Mouse (Mus musculus) neural tube, embryonic 13.5 days (tissue): ENCODE results near the gene Tefm. TPM values are rescaled to one million over a fixed set of nuclear protein-coding genes. Genes with fewer than 3 reads are reported as not detected.
"Not testable (repeated sequence)": the region's sequence is repeated elsewhere in the genome, so short reads cannot be mapped to it uniquely, and the experiment has no call there.

Experiments used
- ATAC-seq: fragments of 200-750 bp; cut with Nextera tagmentation; 2 replicates; pipeline ENCODE4 v1.8.0; 2017; ENCODE audit warnings: low read depth, mild to moderate bottlenecking, moderate TSS enrichment, moderate library complexity
- H3K27ac ChIP-seq: fragments of 300-500 bp; sonication (generic); replicated peaks from 2 replicates; pipeline ENCODE4 v1.5.1; 2015; ENCODE audit warnings: moderate library complexity, mild to moderate bottlenecking, inconsistent platforms
- H3K27me3 ChIP-seq: fragments of 300-500 bp; sonication (generic); 2 replicates; pipeline ENCODE4 v1.6.1; 2015; ENCODE audit warnings: mild to moderate bottlenecking, inconsistent platforms
- H3K36me3 ChIP-seq: fragments of 300-500 bp; sonication (generic); 2 replicates; pipeline ENCODE4 v1.6.1; 2015; ENCODE audit warnings: mild to moderate bottlenecking, inconsistent platforms
- H3K4me1 ChIP-seq: fragments of 300-500 bp; sonication (generic); replicated peaks from 2 replicates; pipeline ENCODE4 v1.6.1; 2015; ENCODE audit warnings: inconsistent platforms
- H3K4me2 ChIP-seq: fragments of 300-500 bp; sonication (generic); 2 replicates; pipeline ENCODE4 v1.6.1; 2015; ENCODE audit warnings: inconsistent platforms, mild to moderate bottlenecking, moderate library complexity
- H3K4me3 ChIP-seq: fragments of 300-500 bp; sonication (generic); 2 replicates; pipeline ENCODE4 v1.5.1; 2015; ENCODE audit warnings: mild to moderate bottlenecking, inconsistent platforms
- H3K9ac ChIP-seq: fragments of 300-500 bp; sonication (generic); 2 replicates; pipeline ENCODE4 v1.6.1; 2015; ENCODE audit warnings: moderate library complexity, mild to moderate bottlenecking, inconsistent platforms
- H3K9me3 ChIP-seq: fragments of 300-500 bp; sonication (generic); 2 replicates; pipeline ENCODE4 v1.6.1; 2016; ENCODE audit warnings: inconsistent platforms
- WGBS: fragments of 180-500 bp; shearing (Covaris S2); methylation state at CpG from one replicate; pipeline ENCODE4 v1.1.7; 2015; 5-methylcytosine and 5-hydroxymethylcytosine counted together
- polyA plus RNA-seq: library from polyadenylated mRNA; unstranded; fragments of >200 nt; fragmentation: Nextera tagmentation; extraction: Ambion mirVana; gene quantifications from 2 replicates; pipeline ENCODE4 v1.2.1, GENCODE M21; 2015

Gene Tefm
- polyA plus RNA-seq, 1 experiment from 2014 or later, result 26.6 TPM

GRCm38 (mm10) chr11:80154501-80154900 is 12.5 kb upstream of the Tefm start:
- 26% methylated on average over 25 of the region's 25 CpGs for WGBS
- 0 out of 2 replicates have a peak, but pooled peaks have one; percentile 32 for ATAC-seq
- Histone ChIP-seq H3K9me3 (no peaks in the 10 kb centered on the region), H3K27me3 (peaks cover 51% of the 10 kb centered on the region), H3K9ac (peak overlapping the region; percentile 66), H3K4me2 (peak overlapping the region; percentile 70), H3K4me1 (peaks cover 9% of the 10 kb centered on the region), H3K27ac (no peak overlapping the region), H3K36me3 (no peaks in the 10 kb centered on the region), H3K4me3 (peak overlapping the region; percentile 52)

GRCm38 (mm10) chr11:80153857-80154495 is 12.0 kb upstream of the Tefm start, which contains the start of gene Adap2:
Gene Adap2 (plus strand): TSS chr11:80154105.
- no peak within 1 kb of the TSS for H3K27ac ChIP-seq
- peaks cover 9% of the 10 kb centered on the region for H3K4me1 ChIP-seq
- no peaks in the 10 kb centered on the region for H3K36me3 ChIP-seq
- H3K9me3 ChIP-seq, result no peaks in the 10 kb centered on the region
- H3K27me3 ChIP-seq, result peaks cover 51% of the 10 kb centered on the region
- peak; percentile 76 for ATAC-seq
- peak within 1 kb of the TSS; percentile 52 for H3K4me3 ChIP-seq
- 2% methylated on average over 47 of the region's 47 CpGs for WGBS
- H3K9ac ChIP-seq, result peak within 1 kb of the TSS; percentile 66
- H3K4me2 ChIP-seq, result peak within 1 kb of the TSS; percentile 70

GRCm38 (mm10) chr11:80152376-80152775 is 10.4 kb upstream of the Tefm start:
- no peak overlapping the region for H3K4me3 ChIP-seq
- no peak overlapping the region for H3K4me2 ChIP-seq
- 80% methylated on average over 8 of the region's 8 CpGs for WGBS
- peaks cover 9% of the 10 kb centered on the region for H3K4me1 ChIP-seq
- H3K36me3 ChIP-seq, result no peaks in the 10 kb centered on the region
- no peak overlapping the region for H3K27ac ChIP-seq
- H3K27me3 ChIP-seq, result peaks cover 51% of the 10 kb centered on the region
- H3K9ac ChIP-seq, result no peak overlapping the region
- H3K9me3 ChIP-seq, result no peaks in the 10 kb centered on the region
- ATAC-seq, result no peak

DNA sequence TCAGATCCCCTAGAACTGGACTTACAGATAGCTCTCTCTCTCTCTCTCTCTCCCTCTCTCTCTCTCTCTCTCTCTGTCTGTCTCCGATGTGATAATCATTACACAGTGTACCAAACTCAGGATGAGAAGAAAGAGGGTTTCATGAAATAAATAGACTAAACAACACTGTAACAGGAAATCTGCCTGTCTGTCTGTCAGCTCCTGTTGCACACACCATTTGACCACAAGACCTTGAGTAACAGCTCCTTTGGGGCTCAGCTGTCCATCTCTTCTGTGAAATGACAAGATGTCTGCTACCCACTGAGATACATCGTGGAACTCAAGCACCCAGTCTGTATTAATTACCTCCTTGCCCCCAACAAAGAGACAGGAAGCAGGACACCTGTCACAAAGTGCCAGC is 9.6 kb upstream of the Tefm start:
- peaks cover 51% of the 10 kb centered on the region for H3K27me3 ChIP-seq
- 75% methylated on average over 2 of the region's 2 CpGs for WGBS

GRCm38 (mm10) chr11:80150566-80150965 is 8.6 kb upstream of the Tefm start:
- no peak for ATAC-seq
- Histone ChIP-seq H3K4me1 (peaks cover 9% of the 10 kb centered on the region), H3K9ac (no peak overlapping the region), H3K36me3 (no peaks in the 10 kb centered on the region), H3K4me3 (no peak overlapping the region), H3K4me2 (no peak overlapping the region), H3K9me3 (no peaks in the 10 kb centered on the region), H3K27me3 (peaks cover 42% of the 10 kb centered on the region), H3K27ac (no peak overlapping the region)
- WGBS, result 79% methylated on average over 5 of the region's 5 CpGs

More for the DNA sequence above, 9.6 kb upstream of the Tefm start:
- Histone ChIP-seq H3K36me3 (no peaks in the 10 kb centered on the region), H3K4me3 (no peak overlapping the region), H3K9me3 (no peaks in the 10 kb centered on the region), H3K4me1 (peaks cover 9% of the 10 kb centered on the region), H3K27ac (no peak overlapping the region), H3K9ac (no peak overlapping the region), H3K4me2 (no peak overlapping the region)
- ATAC-seq, result no peak

GRCm38 (mm10) chr11:80149412-80150023 is 7.5 kb upstream of the Tefm start:
- no peak overlapping the region for H3K27ac ChIP-seq
- no peak overlapping the region for H3K4me3 ChIP-seq
- H3K4me1 ChIP-seq, result peaks cover 9% of the 10 kb centered on the region
- WGBS, result 86% methylated on average over 8 of the region's 8 CpGs
- no peak overlapping the region for H3K4me2 ChIP-seq
- H3K36me3 ChIP-seq, result no peaks in the 10 kb centered on the region
- no peak overlapping the region for H3K9ac ChIP-seq
- peaks cover 31% of the 10 kb centered on the region for H3K27me3 ChIP-seq
- no peaks in the 10 kb centered on the region for H3K9me3 ChIP-seq
- no peak for ATAC-seq

- not testable (repeated sequence) for H3K4me3 ChIP-seq, H3K4me2 ChIP-seq, H3K36me3 ChIP-seq, H3K9me3 ChIP-seq, H3K9ac ChIP-seq, H3K27ac ChIP-seq, H3K4me1 ChIP-seq, ATAC-seq
- H3K27me3 ChIP-seq, result peaks cover 26% of the 10 kb centered on the region
- 73% methylated on average over 2 of the region's 4 CpGs for WGBS
These were observed 7.0 kb upstream of the Tefm start for GRCm38 (mm10) chr11:80148974-80149373.

DNA sequence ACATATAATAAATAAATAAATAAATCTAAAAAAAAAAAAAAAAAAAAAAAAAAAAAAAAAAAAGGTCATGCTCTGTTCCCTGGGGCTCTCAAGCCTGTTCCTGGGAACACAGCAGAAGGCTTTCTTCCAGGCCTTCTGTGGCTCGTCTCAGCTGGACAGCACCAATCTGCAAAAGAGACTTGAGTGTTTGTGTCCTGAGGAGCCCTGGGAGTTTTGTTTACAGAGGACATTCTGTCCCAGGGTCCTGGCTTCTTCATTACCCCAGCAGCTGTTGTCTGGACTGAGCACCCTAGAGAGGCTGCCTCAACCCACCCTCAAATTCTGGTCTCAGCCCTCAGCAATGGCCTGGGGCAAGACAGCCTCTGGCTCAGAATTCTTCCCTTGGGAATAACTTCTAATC is 6.3 kb upstream of the Tefm start:
- H3K9ac ChIP-seq, result no peak overlapping the region
- no peaks in the 10 kb centered on the region for H3K4me1 ChIP-seq
- H3K9me3 ChIP-seq, result no peaks in the 10 kb centered on the region
- H3K4me3 ChIP-seq, result no peak overlapping the region
- ATAC-seq, result no peak
- H3K36me3 ChIP-seq, result no peaks in the 10 kb centered on the region
- WGBS, result 58% methylated on average over 1 of the region's 1 CpGs
- H3K4me2 ChIP-seq, result no peak overlapping the region
- H3K27me3 ChIP-seq, result peaks cover 19% of the 10 kb centered on the region
- no peak overlapping the region for H3K27ac ChIP-seq

- Histone ChIP-seq H3K4me3 (no peak overlapping the region), H3K9ac (no peak overlapping the region), H3K4me1 (peaks cover 5% of the 10 kb centered on the region), H3K36me3 (no peaks in the 10 kb centered on the region), H3K4me2 (no peak overlapping the region), H3K27me3 (peaks cover 14% of the 10 kb centered on the region), H3K9me3 (no peaks in the 10 kb centered on the region), H3K27ac (no peak overlapping the region)
- 66% methylated on average over 6 of the region's 6 CpGs for WGBS
- ATAC-seq, result no peak
These were observed 5.8 kb upstream of the Tefm start for GRCm38 (mm10) chr11:80147748-80148147.

GRCm38 (mm10) chr11:80145787-80146275 is 3.9 kb upstream of the Tefm start:
- Histone ChIP-seq H3K36me3 (no peaks in the 10 kb centered on the region), H3K27me3 (no peaks in the 10 kb centered on the region), H3K4me1 (peaks cover 14% of the 10 kb centered on the region), H3K4me3 (no peak overlapping the region), H3K27ac (no peak overlapping the region), H3K9ac (no peak overlapping the region), H3K9me3 (no peaks in the 10 kb centered on the region), H3K4me2 (no peak overlapping the region)
- 61% methylated on average over 10 of the region's 10 CpGs for WGBS
- ATAC-seq, result no peak

DNA sequence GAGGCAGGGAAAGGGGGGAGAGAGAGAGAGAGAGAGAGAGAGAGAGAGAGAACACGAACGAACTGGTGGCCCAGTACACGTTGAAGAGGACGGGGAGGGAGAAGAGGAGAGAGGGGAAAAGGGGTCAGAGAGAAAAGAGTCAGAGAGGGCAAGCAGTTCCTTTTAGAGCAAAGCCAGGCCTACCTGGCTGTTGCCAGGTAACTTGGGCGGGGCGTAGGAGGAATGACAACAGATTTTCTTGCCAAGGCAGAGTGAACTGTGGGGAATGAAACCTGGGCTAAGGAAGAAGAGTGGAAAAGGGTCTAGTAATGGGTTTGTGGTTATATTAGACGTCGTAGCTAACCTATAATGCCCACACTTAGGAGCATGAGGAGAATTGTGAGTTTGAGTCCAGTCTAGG is 897 bp upstream of the Tefm start:
- H3K27ac ChIP-seq, result no peak overlapping the region
- peak overlapping the region; percentile 87 for H3K4me3 ChIP-seq
- no peak for ATAC-seq
- 48% methylated on average over 8 of the region's 8 CpGs for WGBS
- H3K9ac ChIP-seq, result peak overlapping the region; percentile 89
- no peaks in the 10 kb centered on the region for H3K27me3 ChIP-seq
- H3K9me3 ChIP-seq, result no peaks in the 10 kb centered on the region
- H3K4me1 ChIP-seq, result peaks cover 26% of the 10 kb centered on the region
- peak overlapping the region; percentile 81 for H3K4me2 ChIP-seq
- H3K36me3 ChIP-seq, result peaks cover 11% of the 10 kb centered on the region; the same call in 1 of the 2 replicates

GRCm38 (mm10) chr11:80137773-80138172 is 4.2 kb downstream of the Tefm start:
- Histone ChIP-seq H3K4me1 (peaks cover 21% of the 10 kb centered on the region), H3K4me2 (no peak overlapping the region), H3K4me3 (no peak overlapping the region), H3K36me3 (peaks cover 46% of the 10 kb centered on the region), H3K9me3 (no peaks in the 10 kb centered on the region), H3K27ac (no peak overlapping the region), H3K27me3 (no peaks in the 10 kb centered on the region), H3K9ac (no peak overlapping the region)
- WGBS, result 89% methylated on average over 5 of the region's 5 CpGs
- no peak for ATAC-seq
